Mouse (Mus musculus): Measurements from ENCODE around the gene Cadm2.

- TF ChIP-seq POLR2A (IDR thresholded peaks at IDR 0.05; ENCODE audit: extremely low read depth, insufficient read depth, low read length) (no peak), CTCF (IDR thresholded peaks at IDR 0.05; ENCODE audit: low read depth, low read length) (no peak)
These were observed 3.5 kb downstream of the Cadm2 start for GRCm38 (mm10) chr16:67617256-67617655.
